Mouse (Mus musculus) heart, postnatal 25 days (tissue): ENCODE data around the gene Arhgap10. TPM values are rescaled to one million over a fixed set of nuclear protein-coding genes. Genes with fewer than 3 reads are reported as not detected.
A peak's percentile ranks its signal among the peaks of the same experiment; 100 is the strongest.

Experiments
- DNase-seq: peaks from one replicate; pipeline ENCODE4 v3.0.0; 2022; ENCODE audit warnings: low spot score
- intact Hi-C: fragments of 180-260 bp; cut with DNase I; formaldehyde crosslinking; loops from one replicate; pipeline ENCODE4 v1.15.1; 2025
- total RNA-seq, 2 experiments: library from RNA; stranded (reverse); gene quantifications; 2 replicates each; pipeline ENCODE4 v1.2.3; 2021

The Arhgap10 gene
- total RNA-seq, 2 experiments from 2014 or later = 51.2 to 58.0 TPM

- no peak for DNase-seq
- intact Hi-C loops = loop anchor here (5.0 kb wide), 1 partner anchor 36 kb away; no protein-coding TSS in a partner anchor
Observed at GRCm38 (mm10) chr8:77518201-77519115, 705 bp upstream of the Arhgap10 start.

DNA sequence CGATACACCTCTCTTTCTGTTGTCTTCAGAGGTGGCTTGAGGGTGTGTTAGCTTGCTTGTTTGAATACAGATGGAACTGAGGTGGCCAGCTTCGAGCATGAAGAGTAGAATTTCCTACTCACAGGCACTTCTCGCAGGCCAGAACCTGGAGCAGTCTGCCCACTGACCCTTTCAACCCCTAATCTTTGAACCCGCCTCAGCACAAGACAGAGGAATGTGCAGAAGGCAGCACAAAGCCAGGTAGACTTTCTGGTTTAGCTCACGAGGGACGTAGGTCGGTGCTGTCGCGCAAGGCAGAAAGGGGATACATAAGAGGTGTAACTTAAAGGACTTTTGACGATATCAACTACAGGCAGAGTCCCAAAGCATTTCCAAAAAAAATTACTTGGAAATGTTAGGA lies 908 bp downstream of the Arhgap10 start:
- intact Hi-C loops = loop anchor here (2.0 to 5.0 kb wide), 2 partner anchors 20 to 35 kb away; no protein-coding TSS in a partner anchor
- no peak for DNase-seq

GRCm38 (mm10) chr8:77515786-77516185 lies 2.0 kb downstream of the Arhgap10 start:
- no peak for DNase-seq
- intact Hi-C loops = loop anchor here (2.0 to 5.0 kb wide), 2 partner anchors 19 to 33 kb away; no protein-coding TSS in a partner anchor

DNA sequence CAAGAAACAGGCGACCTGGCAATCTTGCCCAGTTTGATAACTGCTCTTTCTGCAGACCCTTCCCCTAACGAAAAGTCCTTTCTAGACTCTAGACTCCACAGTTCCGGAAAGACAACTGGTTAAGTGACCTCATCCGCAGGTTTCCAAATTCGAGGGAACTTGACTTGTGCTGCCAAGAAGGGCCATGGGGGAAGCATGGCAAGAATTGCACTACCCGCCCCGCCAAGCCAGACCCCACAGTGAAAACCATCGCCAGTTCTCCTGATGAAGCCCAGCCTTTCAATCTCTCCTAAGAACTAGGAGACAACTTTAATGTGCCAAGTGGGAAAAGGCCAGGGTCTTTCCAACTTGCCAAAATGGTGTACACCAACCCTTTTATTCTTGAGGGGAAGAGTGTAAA lies 2.6 kb downstream of the Arhgap10 start:
- no peak for DNase-seq
- intact Hi-C loops = loop anchor here (5.0 kb wide), 1 partner anchor 33 kb away; no protein-coding TSS in a partner anchor

DNA sequence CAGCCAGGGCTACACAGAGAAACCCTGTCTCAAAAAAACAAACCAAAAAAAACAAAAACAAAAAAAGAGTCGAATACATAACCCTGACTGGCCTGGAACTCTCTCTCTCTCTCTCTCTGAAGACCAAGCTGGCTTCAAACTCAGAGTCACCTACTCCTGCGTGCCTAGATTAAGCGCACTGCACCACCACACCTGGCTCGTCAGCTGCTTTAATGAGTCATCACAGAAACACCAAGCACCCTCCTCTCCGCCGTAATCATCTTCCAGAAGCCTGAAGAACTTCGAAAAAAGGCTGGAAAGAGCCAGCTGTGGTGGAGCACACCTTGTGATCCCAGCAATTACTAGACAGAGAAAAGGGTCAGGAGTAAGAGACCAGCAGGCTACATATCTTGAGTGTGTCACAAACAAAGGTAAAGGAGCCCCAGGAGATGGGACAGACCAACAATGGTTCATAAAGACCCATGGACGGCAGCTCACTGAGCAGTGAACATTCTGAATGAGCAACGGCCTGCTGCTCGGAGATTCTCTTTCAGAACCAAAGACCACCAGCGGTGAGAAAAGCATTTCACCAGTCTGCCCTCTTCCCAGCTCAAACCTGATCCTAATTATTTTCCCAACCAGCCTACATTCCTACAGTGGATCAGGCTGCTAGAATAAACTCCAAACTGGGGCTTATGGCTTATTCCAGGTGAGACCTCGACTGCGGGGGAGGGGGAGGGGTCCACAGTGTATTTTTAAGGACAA lies 5.8 kb downstream of the Arhgap10 start:
- intact Hi-C loops = loop anchor here (5.0 kb wide), 1 partner anchor 70 kb away; no protein-coding TSS in a partner anchor

GRCm38 (mm10) chr8:77510426-77510825 lies 7.3 kb downstream of the Arhgap10 start:
- intact Hi-C loops = loop anchor here (5.0 kb wide), 1 partner anchor 68 kb away; no protein-coding TSS in a partner anchor

More for the DNA sequence above, 5.8 kb downstream of the Arhgap10 start:
- DNase-seq = no peak

DNA sequence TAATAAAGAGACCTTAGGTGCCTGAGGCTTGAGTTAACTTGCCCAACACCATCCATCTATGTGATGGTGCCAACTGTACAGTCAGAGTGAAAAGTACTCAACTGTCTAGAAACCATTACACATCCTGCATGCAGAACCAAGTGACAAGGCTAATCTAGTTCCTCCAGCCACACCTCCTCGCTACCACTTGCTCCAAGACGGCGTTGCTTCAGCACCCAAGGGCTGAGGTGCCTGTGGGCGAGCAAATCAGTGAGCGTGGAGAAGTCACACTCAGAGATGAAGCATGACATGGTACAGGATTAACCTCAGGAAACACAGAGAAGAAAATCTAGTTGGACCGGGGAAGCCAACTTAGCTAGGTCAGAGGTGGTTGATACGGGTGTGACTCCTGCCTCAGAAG lies 8.7 kb downstream of the Arhgap10 start:
- intact Hi-C loops = no loop called here
- no peak for DNase-seq

More at GRCm38 (mm10) chr8:77510426-77510825, 7.3 kb downstream of the Arhgap10 start:
- no peak for DNase-seq

DNA sequence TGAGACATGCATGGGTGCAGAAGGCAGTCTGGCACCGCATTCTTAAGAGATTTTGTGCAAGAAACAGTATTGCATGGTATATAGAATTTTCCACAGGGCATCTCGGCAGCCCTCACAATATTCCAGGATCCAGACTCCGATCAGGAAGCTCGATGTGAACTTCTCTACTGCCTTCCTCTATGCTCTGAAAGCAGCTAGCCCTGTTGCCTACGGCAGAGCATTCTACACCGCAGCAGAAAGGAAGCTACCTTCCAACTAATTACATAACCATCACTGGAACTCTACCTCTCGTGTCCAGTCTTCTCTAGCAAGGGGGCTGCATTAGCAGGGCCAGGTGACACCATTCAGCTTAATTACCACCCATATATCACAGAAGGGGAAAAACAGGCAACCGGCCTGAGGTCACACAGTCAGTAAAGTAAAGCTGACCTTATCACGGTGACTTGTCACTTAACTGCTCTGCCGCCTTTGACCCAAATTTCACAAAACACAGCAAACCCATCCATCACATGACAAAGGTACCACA lies 10.2 kb downstream of the Arhgap10 start:
- no peak for DNase-seq
- intact Hi-C loops = no loop called here

GRCm38 (mm10) chr8:77506539-77506938 lies 11.2 kb downstream of the Arhgap10 start:
- intact Hi-C loops = no loop called here
- DNase-seq = no peak

DNA sequence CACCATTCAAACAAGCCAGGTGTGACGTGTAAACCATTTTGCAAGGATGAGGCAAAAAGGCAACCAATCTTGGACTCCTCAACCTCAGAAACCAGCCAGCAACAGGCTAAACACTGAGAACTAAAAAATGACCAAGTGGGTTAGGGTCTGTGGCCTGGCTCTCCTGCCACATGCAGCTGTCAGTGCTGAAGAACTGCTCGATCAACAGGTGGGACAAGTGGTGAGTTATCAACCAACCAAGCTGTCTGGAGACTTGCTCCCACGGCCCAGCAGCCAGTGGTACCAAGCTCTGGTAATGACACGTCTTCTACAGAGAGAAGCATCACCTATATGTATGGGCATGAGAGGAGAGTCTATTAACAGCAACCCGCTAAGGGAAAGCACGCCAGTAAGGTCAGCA lies 15.2 kb downstream of the Arhgap10 start:
- no peak for DNase-seq
- intact Hi-C loops = no loop called here

GRCm38 (mm10) chr8:77501131-77501530 lies 16.6 kb downstream of the Arhgap10 start:
- no peak for DNase-seq
- intact Hi-C loops = no loop called here

DNA sequence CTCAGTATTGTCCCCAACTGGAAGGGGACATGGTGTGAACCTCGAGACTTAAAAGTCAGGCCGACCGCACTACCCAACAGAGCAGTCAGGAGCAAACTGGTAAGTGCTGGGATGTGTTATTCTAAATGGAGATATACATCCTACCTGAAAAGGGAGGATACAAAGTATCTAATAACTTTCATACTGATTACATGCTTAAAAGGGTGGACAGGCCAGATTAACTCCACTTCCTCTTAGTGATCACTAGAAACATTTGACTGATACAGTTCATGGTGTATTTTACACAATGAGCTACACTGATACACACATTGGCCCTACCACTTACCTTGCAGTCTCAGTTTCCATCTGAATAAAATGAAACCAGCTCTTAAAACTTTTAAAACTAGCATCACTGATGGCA lies 17.5 kb downstream of the Arhgap10 start:
- intact Hi-C loops = no loop called here
- DNase-seq = no peak

GRCm38 (mm10) chr8:77497442-77497841 lies 20.3 kb downstream of the Arhgap10 start:
- DNase-seq = no peak
- intact Hi-C loops = loop anchor here (2.0 kb wide), 1 partner anchor 19 kb away; the partner anchor contains the start of gene Arhgap10

- DNase-seq = no peak
- intact Hi-C loops = loop anchor here (2.0 kb wide), 1 partner anchor 21 kb away; the partner anchor contains the start of gene Arhgap10
Observed at GRCm38 (mm10) chr8:77496253-77496652, 21.5 kb downstream of the Arhgap10 start.

DNA sequence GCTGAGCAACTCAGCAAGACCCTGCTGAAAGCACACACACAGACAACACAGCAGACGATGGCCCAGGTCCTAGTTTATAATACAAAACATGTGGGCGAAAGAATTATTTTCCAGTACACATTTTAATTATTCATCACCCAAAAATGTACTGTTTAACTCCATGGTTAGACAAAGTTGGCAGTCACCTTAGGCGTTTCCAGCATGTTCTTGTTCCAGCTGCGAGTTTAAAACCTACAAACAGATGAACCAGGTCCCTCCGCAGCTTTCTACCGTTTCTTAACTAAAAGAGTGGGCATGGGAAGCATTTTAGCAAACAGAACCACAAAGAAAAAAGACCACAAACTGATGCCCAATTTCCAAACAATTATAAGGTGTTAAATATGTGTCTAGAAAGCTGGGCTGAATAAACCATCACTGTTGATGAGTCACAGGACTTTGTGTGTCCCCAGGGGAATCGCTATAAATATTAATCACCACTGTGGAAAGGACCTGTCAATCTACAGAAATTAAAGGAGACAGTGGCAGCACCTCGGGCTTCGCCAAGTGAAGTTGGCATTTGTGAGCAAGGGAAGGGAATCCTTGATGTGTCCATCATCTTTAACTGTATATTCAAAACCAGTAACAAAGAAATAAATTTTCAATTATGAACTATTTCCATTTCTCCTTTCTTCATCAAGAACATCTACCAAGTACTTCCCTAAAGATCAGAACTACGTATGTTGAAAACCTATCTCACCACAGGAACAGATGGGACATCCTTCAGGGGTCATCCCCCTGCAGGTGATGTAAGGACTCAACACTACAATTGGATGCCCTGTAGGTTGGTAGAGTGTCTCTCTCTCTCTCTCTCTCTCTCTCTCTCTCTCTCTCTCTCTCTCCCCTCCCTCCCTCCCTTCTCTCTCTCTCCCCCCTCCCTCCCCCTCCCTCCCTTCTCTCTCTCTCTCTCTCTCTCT lies 23.1 kb downstream of the Arhgap10 start:
- DNase-seq = no peak
- intact Hi-C loops = no loop called here

DNA sequence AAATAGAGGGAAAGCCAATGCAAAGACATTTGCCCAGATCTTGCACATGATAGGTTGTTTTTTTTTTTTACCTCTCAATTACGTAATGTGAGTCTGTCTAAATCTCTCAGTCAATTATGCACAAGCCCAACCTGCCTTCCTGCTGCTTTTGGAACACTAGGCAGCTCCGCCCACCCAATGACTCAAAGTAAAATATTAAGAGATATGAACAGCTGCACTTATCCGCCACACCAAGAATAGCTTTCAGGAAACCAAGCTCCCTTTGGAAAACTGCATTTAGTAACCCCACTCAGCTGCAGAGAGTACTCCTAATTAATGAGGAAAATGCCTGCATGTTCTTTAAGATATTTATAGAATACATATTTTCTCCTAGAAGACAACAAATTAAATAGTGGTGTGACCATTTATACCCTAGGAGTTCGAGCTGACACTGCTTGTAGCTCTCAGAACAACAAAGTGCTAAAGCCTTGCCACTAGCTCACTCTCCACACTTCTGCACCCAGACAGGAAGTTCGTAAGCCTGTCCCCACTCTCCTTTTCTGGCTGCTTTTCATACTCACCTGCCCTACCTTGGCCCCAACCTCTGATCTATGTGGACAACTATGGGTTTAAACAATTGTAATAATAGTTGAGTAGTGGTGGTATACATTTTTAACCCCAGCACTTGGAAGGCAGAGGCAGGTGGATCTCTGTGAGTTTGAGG lies 25.2 kb downstream of the Arhgap10 start:
- DNase-seq = peak; percentile 56
- intact Hi-C loops = no loop called here

DNA sequence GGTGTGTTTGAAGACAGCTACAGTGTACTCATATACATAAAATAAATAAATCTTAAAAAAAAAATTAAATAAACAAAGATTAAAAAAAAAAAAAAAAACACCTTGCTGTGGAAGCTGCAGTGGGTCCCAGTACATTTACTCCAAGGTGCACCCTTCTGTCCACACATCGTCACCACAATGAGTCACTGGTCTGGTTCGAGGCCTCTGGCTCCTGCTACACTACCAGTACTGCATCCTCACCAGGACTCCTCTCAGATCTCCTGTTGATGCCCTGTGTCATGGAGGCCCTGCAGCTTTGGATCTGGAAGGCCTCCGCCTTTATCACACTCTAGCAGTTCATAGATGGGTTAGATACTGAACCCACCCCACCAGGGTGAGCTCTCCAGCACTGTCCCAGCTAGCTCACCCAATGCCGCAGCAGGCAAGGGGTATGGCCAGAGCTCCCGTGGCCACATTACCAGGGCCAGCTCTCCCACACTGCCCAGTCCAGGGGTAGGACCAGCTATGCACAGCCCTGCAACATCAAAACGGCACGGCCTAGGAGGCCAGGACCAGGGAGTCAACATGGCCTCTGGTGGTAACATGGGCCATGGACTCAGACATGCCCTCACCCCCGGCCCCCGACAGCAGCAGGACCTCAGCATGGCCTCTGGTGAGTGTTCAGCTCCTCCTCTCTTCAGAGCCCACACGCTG lies 26.4 kb downstream of the Arhgap10 start:
- intact Hi-C loops = no loop called here
- DNase-seq = no peak
